Mouse (Mus musculus): ENCODE measurements at regions not wholly inside any gene's neighbourhood (a gene's known extent, or its start where the extent isn't known, plus 50 kb on each side); places are given as distances from the start of the nearest gene placed in this dataset.

DNA sequence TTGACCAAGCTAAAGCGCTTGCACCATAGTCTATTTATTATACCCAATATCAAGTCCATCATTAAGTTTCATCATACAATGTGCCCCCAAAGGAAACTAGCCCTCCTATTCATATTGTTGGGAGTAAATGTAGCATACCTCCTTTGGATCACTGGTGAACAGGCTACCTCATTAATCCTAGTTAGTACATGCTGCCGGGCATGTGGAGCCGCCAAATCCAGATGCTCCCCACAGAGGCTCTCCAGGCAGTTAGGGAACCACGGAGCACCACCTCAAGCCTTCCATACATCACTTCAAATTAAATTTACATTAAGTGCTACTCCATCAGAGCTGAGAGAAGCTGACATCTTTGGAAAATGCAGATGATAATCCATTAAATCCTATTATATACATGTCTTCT lies 81.1 kb upstream of the Foxd3 start:
- H3K27me3 ChIP-seq (replicated peaks): peaks cover 32% of the 10 kb centered on the region
- no peak overlapping the region for H3K9ac ChIP-seq
- peaks cover 11% of the 10 kb centered on the region for H3K4me1 ChIP-seq
- H3K9me3 ChIP-seq: no peaks in the 10 kb centered on the region
- no peaks in the 10 kb centered on the region for H3K36me3 ChIP-seq
- no peak for ATAC-seq (ENCODE audit: extremely low read depth, insufficient number of reproducible peaks, low FRiP score, low TSS enrichment)
- H3K4me2 ChIP-seq: no peak overlapping the region
- H3K27ac ChIP-seq (replicated peaks): no peak overlapping the region
- 44% methylated on average over 4 of the region's 4 CpGs for WGBS
- no peak overlapping the region for H3K4me3 ChIP-seq

DNA sequence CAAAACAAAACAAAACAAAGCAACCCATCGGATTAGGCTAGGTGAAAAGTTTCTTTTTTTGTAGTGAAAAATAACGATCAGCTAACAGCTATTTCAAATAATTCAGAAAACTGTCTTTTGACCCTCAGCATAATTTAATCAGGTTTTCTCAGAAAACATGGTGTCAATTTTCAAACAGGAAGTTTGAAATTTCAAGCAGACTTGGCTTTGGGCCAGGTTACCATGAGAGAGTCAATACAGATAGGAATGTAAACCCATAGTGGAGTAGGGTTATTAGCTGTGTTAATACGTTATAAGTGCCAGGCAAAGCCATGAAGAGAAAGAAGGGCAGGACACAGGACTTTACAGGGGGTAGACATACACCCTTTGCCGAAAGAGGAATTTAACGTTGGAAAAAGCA lies 58.3 kb upstream of the Foxd3 start:
- Histone ChIP-seq H3K27ac (replicated peaks) (no peak overlapping the region), H3K4me2 (no peak overlapping the region), H3K4me1 (peaks cover 4% of the 10 kb centered on the region; the same call in 1 of the 2 replicates), H3K9me3 (no peaks in the 10 kb centered on the region), H3K9ac (no peak overlapping the region), H3K27me3 (replicated peaks) (no peaks in the 10 kb centered on the region), H3K4me3 (no peak overlapping the region), H3K36me3 (no peaks in the 10 kb centered on the region)
- WGBS: 74% methylated on average over 5 of the region's 5 CpGs
- ATAC-seq (ENCODE audit: extremely low read depth, insufficient number of reproducible peaks, low FRiP score, low TSS enrichment): no peak

DNA sequence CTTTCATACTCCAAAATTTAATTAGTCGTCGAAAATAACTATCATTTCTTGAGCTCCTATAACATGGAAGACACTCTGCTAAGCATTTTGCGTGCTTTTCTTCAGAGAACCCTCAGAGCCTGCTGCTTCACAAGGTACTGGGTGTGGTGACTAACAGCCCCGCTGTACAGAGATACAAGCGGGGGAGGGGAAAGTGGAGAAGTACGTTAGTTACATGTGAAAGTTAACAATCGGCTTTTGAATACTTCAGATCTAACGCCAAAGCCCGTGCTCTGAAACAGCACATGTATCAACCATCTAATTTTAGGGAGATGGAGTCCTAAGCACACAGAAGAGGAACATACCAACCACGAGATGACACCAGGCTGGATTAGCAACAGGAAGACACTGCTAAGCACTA lies 55.4 kb upstream of the Foxd3 start:
- no peaks in the 10 kb centered on the region for H3K27me3 ChIP-seq (replicated peaks)
- no peak overlapping the region for H3K27ac ChIP-seq (replicated peaks)
- H3K4me2 ChIP-seq: peak overlapping the region; percentile 61
- H3K36me3 ChIP-seq: no peaks in the 10 kb centered on the region
- H3K4me3 ChIP-seq: peak overlapping the region; percentile 40
- H3K9ac ChIP-seq: peak overlapping the region; percentile 45; the same call in 1 of the 2 replicates
- peaks cover 4% of the 10 kb centered on the region; the same call in 1 of the 2 replicates for H3K4me1 ChIP-seq
- 32% methylated on average over 10 of the region's 10 CpGs for WGBS
- H3K9me3 ChIP-seq: no peaks in the 10 kb centered on the region
- no peak for ATAC-seq (ENCODE audit: extremely low read depth, insufficient number of reproducible peaks, low FRiP score, low TSS enrichment)

DNA sequence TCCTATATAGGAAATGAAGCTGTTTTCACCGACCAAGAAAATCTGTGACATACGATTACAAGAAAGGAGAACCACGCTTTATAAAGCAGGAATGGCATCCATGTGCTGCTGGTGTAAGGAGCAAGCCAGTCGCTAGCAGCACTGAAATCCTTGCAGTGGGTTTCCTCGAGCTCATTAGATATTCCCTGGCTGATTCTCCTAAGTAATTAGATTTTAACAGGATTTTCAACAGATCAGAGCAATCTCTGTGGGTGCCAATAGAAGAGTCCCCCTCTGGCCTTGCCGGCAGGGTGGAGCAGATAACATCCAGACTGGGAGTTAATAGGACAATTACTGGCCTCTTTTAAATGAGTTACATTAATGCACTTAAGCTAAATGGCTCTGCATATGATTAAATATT lies 54.6 kb upstream of the Foxd3 start:
- H3K4me1 ChIP-seq: peaks cover 4% of the 10 kb centered on the region; the same call in 1 of the 2 replicates
- H3K4me3 ChIP-seq: peak overlapping the region; percentile 40
- H3K27me3 ChIP-seq (replicated peaks): no peaks in the 10 kb centered on the region
- H3K9me3 ChIP-seq: no peaks in the 10 kb centered on the region
- no peak for ATAC-seq (ENCODE audit: extremely low read depth, insufficient number of reproducible peaks, low FRiP score, low TSS enrichment)
- H3K9ac ChIP-seq: no peak overlapping the region
- no peak overlapping the region for H3K27ac ChIP-seq (replicated peaks)
- 32% methylated on average over 6 of the region's 6 CpGs for WGBS
- H3K36me3 ChIP-seq: no peaks in the 10 kb centered on the region
- peak overlapping the region; percentile 61 for H3K4me2 ChIP-seq
